Mouse (Mus musculus): ENCODE measurements around the gene Lrrc74a.

The Lrrc74a gene

GRCm38 (mm10) chr12:86787020-86787553 lies 52.9 kb downstream of the Lrrc74a start:
- DNase-seq = no peak

GRCm38 (mm10) chr12:86790100-86790848 lies 56.1 kb downstream of the Lrrc74a start:
- no peak for DNase-seq

- DNase-seq = no peak
Observed at GRCm38 (mm10) chr12:86790849-86791127, 56.6 kb downstream of the Lrrc74a start.

DNA sequence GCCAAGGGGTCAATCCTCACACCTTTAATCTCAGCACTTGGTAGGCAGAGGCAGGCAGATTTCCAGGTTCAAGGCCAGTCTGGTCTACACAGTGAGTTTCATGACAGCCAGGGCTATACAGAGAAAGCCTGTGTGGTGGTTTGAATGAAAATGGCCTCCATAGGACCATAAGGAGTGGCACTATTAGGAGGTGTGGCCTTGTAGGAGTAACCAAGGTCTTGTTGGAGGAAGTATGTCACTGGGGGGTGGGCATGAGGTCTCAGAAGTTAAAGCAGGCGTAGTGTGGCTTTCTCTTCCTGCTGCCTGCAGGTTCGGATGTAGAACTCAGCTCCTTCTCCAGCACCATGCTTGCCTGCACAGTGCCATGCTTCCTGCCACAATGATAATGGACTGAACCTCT lies 57.8 kb downstream of the Lrrc74a start:
- DNase-seq = no peak

- peak; percentile 48 for DNase-seq
Observed at GRCm38 (mm10) chr12:86793830-86794229, 59.7 kb downstream of the Lrrc74a start.

DNA sequence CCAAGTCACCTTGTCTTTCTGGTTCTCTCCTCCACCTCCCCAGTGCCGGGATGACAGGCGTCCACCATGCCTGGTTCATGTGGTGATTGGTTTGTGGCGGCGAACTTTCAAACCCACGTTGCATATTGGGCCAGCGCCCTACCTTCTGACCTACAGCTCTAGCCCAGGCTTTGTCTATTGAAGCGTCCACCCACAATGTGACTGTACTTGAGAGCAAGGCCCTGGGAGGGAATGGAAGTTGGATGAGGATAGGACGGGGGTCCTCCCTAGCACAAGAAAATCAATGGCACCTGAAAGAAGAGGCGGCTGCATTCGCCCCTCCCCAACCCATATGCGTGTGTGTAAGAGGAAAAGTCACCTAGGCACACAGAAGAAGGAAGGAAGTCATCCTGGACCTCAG lies 60.2 kb downstream of the Lrrc74a start:
- DNase-seq = no peak

GRCm38 (mm10) chr12:86795076-86795837 lies 61.1 kb downstream of the Lrrc74a start:
- DNase-seq = no peak

DNA sequence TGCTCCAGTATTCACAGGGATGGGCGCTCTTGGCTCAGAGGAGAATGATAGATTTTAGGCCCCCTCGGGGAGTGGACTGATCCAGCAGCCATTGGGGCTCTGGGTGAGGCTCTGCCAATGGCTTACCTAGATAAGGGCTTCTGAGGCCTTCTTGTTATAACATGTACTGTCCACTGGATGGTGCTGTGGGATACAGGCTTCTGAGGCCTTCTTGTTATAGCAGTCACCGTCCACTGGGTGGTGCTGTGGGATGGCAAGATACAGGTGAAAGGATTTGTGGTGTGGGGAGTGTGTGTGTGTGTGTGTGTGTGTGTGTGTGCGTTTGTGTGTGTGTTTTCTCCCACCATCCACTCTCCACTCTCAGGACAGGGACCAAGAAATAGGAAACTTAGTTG lies 61.7 kb downstream of the Lrrc74a start:
- peak; percentile 76 for DNase-seq

DNA sequence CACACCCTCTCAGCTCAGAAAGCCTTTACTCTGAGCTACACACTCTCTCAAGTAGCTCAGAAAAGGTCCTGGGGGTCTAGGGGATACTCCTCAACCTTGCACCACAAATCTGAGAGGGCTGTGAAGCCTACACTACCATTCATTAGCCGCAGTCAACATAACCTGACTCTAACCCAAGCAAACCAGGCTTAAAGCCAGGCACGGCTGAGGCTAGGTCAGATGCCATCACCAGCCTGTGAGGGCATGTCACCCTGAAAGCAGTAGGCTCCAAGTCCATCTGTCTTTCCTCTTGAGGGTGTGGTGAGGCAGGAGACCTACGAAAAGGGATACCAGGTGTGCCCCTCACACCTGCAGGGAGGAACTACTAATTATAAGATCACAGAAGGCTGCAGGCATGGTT lies 62.2 kb downstream of the Lrrc74a start:
- DNase-seq = no peak

DNA sequence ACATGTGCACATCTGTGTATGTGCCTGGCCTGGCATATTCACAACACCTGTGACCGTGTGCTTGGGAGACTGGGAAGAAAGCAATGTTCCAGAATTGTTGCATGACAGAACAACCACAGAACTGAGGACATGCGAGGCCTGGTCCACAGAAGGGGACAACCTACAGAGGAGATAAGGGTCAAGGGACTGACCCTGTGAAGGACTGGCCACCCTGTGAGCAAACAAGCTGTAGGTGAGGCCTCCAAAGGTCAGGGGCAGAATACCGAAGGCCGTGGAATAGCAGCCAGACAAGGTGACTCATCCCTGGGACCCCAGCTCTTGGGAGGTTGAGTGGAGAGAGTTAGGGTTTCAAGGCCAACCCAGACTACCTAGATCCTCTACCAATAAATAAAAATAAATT lies 63.6 kb downstream of the Lrrc74a start:
- DNase-seq = no peak

DNA sequence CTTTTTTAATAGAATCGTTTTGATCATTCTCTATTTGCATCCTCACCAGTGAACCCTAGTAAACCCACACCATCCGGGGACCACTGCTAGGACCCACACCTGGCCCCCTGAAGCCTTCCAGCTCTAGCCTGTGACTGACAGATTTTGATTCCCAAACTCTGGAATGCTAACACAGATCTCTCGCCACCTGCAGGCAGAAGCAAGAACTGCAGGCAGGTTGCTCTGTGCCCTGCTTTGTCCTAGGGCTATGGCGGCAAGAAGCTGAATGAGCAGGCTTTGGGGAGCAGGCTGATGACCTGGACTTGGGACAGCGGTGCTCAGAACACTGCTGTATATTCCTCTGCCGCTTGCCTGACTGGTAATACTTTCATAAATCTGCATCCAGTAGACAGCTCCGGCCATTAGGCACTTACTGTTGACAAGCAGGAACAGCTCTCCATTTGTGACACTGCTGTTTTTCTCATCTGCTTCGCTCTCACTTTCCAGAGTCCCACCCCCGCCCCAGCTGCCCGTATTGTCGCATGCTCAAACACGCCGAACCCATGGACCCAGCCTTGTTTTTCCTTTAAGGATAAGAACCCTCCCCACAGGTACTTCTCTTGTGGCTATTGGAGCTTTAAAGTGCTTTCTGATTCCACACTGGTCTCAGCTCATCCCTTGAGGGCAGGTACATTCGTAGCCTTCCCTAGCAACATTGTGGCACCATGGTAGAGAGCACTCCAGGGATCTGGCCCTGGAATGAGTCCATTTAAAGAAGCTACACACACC lies 64.8 kb downstream of the Lrrc74a start:
- DNase-seq = peak; percentile 89

- DNase-seq = no peak
Observed at GRCm38 (mm10) chr12:86799786-86800185, 65.6 kb downstream of the Lrrc74a start.

GRCm38 (mm10) chr12:86800336-86800735 lies 66.2 kb downstream of the Lrrc74a start:
- no peak for DNase-seq

DNA sequence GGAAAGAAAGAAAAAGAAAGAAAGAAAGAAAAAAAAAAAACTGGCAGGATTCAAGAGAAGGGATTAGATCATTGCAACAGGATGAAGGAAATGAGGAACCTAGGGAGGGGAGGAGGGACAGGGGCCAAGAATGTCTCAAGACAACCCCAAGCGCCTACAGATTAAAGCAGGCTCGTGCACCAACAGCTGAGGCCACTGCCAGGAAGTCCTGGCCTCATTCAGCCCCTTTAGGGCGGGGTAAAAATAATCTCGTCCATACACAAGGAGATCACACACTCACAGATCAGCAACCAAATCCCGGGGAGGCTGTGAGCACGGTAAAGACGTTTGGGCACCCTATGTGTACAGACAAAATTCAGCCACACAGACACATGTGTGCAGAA lies 66.6 kb downstream of the Lrrc74a start:
- peak; percentile 76 for DNase-seq

DNA sequence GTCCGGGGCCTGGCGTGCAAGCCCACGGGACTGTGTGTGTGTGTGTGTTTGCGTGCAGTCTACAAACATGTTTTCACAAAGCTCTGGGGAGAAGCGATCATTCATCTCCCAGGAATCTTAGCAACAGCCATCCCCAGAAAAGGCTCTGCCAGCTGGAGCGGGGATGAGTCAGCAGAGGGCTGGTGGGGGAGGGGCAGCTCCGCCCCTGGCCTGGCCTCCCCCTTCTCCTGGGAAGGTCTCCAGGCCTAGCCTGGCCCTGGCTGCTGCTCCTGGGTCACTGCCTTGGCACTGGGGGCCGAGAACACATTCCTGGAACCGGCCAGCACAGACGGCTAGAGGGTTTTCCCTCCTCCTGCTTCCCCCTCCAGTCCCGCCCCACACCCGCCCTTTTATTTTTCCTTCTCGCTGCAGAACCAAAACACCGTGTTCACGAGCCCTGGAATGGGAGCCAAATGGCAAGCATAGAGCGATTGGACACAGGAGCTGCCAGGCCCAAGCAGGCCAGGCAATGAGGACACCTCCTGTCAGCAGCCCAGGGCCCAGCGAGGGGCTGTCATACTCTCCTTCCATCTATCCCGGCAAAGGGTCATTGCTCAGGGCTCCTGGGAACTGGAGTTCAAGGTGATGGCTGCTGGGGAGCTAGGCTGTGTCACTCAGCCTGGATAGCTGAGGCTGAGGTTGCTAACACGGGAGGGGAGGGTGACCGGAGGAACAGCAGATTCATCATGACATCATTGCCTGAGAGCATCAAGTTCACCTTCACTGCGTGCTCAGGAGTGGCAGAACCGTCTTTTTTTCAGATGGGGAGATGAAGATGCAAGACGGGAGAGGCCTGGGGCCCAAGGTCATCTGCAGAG lies 67.2 kb downstream of the Lrrc74a start:
- peak; percentile 95 for DNase-seq

GRCm38 (mm10) chr12:86802005-86802671 lies 68.0 kb downstream of the Lrrc74a start:
- no peak for DNase-seq

GRCm38 (mm10) chr12:86802899-86803298 lies 68.7 kb downstream of the Lrrc74a start:
- no peak for DNase-seq

- DNase-seq = no peak
Observed at GRCm38 (mm10) chr12:86803651-86804307, 69.6 kb downstream of the Lrrc74a start.

- DNase-seq = no peak
Observed at GRCm38 (mm10) chr12:86804308-86804700, 70.1 kb downstream of the Lrrc74a start.

GRCm38 (mm10) chr12:86804857-86805256 lies 70.7 kb downstream of the Lrrc74a start:
- DNase-seq = no peak

DNA sequence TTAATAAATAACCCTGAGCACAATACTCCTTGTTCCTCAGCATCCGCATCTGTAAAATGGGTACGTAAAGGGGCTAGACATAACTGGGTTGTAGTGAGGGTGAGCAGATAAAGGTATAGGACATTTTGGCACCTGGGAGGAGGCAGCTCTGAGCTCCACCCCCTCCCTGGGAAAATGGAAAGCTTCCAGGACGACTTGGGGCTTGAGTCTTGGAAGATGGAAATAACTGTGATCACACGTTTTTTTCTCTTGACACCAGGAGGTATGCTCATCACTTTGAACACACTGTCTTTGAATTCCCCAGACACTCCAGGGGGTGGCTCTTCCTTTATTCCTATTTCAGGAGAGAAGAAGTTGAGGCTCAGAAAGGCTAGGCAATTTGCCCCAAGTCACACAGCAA lies 71.1 kb downstream of the Lrrc74a start:
- no peak for DNase-seq

Data from layer of hippocampus, adult 9-11 months (tissue).